Mouse (Mus musculus): ENCODE measurements around the gene Itih5.

Itih5 gene

GRCm38 (mm10) chr2:10153201-10154075 is at the start of gene Itih5:
TSS of gene Itih5 (plus strand) at chr2:10153571.
- DNase-seq (ENCODE audit: low spot score in 2 of 2) = no peak

DNA sequence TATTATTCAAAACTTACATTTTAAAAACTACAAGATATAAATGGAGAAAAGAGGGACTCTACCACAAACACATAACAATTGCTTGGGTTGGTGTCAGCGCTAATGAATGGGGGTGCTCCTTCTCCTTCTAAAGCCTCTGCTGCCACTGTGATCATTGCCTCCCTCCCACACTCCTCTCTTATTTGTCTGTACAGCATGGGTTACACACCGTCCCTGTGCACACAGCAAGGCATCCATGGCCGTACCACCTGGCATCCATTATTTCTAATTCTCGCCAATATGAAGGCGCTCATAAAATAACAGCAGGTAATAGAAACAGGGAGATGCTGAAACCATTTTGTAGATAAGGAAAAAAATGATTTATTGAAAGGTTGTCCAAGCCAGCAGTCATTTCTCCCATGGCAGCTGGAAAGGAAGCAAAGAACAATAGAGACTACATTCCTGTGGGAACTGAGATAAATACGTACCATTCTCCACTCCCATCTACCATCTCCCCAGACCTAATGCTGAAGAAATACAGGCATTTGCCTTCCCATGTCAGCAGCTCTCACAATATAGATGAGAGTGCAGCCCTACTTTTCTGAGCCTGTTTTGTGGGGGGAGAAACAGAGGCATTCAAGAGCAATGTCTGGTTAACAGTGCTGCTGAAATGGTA is 44.7 kb upstream of the Itih5 start:
- DNase-seq (ENCODE audit: low spot score in 2 of 2) = no peak

DNA sequence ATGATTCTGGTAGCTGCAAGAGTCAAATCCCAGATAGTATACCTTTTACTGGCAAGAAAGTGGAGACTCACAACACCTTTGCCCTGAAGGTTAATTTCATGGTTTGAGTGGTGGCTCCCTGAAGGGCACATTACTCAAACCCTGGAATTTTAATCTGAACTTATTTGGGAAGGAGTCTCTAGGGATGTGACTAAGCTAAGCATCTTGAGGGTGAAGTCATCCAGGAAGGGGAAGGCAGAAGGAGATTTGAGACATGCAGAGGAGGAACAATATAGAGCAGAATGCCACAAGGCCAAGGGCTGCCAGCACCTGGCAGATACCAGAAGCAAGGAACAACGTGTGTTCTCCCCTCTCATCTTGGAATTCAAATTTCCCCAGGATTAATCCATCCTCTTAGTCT is 34.6 kb upstream of the Itih5 start:
- no peak for DNase-seq (ENCODE audit: low spot score in 2 of 2)

DNA sequence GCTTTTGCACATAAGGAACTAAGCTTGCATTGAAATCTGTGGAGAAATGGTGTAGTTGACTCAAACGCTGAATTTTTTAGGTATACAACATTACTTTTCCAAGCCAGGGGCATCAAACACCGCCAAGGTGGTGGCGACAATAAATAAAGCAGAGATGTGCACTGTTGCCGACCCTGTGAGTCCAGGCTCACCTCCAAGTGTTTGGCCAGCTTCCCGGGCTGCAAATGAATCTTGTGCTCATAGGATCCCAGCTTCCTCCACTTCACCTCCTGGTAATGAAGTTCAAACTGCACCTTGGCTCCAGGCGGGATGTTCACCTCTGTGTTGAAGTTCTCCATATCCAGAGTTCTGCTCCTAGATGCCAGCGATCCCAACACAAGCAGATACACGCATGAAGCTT is 34.1 kb upstream of the Itih5 start:
- no peak for DNase-seq (ENCODE audit: low spot score in 2 of 2)

GRCm38 (mm10) chr2:10121826-10122225 is 31.5 kb upstream of the Itih5 start:
- no peak for DNase-seq (ENCODE audit: low spot score in 2 of 2)

DNA sequence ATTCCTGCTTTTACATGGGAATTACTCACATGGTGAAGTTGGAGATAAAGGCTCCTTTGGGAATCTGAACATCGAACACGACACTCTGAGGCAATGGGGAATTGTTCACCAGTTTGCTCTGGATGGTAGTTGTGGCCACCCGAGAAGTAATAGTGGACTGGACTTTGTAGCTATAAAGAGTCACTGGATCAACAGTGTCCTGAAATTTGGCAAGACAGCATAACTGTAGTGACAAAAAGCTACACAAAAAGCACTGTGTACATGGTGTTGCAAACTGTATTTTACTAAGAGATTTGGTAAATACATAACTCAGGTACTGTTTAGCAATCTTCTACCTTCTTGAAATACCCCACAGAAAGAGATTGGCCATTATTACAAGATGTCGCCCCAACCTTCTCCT is 27.2 kb upstream of the Itih5 start:
- DNase-seq (ENCODE audit: low spot score in 2 of 2) = no peak

GRCm38 (mm10) chr2:10127471-10127870 is 25.9 kb upstream of the Itih5 start:
- no peak for DNase-seq (ENCODE audit: low spot score in 2 of 2)

- no peak for DNase-seq (ENCODE audit: low spot score in 2 of 2)
Measured at GRCm38 (mm10) chr2:10128571-10128970, 24.8 kb upstream of the Itih5 start.

DNA sequence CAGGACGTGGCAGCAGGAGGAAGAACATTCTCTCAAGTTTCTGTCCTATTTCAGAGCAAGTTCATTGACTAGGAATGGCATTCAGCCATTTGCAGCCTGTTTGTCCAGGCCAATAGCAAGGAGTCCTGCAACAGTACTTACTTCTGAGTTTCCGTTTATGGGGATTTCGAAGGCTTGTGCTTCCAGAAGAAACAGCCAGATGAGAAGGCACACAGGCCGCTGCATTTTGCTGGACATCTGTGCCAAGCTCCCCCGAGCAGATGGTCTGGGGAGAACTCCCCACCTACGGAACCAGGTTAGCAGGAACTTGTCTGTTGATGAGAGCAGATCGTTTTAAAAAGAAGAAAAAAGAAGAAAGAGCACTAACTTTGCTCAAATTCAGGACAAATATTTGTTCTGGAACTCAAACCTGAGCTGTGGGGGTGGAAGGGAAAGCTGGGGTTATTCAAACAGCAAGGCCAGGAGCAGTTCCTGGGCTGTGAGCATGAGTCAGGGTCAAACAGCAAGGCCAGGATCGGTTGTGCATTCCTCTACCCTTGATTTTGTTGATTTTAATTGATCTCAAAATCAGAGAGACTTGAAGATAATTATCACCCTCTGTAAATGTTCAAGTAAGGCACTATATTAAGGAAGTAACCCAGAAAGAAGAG is 22.9 kb upstream of the Itih5 start:
- DNase-seq (ENCODE audit: low spot score in 2 of 2) = no peak

DNA sequence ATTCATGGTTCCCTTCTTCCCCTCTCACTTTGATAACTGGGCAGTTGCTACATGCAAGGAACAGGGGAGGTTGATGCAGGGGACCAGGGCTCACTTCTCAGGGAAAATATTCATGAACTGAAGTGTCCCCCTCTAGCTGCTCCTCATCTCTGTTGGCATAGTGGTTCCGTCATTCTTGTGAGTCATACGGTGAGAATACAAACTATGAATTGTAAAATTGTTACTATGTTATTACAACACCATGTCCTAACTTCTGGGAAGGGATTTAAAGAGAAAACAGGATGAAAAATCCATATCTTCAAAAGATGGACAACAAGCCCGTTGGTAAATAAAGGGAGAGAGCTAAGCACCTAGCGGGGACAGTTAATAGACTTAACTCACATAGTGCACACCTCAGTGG is 22.1 kb upstream of the Itih5 start, which contains the start of gene Itih2:
Itih2 (minus strand) TSS at position 101 of the 400 bp plus-strand sequence.
- DNase-seq (ENCODE audit: low spot score in 2 of 2) = no peak

DNA sequence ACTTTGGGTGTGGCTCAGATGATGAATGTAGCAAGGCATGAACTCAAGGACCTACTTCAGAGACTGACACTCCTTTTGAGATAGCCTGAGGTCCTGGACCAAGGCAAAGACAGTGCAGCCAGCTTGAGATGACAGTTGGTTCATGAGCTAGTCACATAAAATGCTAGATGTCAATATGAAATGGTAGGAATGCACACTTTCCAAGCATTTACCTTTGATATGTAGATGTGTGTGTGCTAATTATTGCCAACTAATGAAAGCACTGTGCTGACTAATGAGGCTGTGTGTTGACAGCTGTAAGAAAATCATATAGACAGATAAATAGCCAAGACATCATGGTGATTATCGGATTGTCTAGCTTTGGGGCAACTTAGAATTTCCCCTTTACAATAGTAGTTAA is 21.2 kb upstream of the Itih5 start:
- no peak for DNase-seq (ENCODE audit: low spot score in 2 of 2)

DNA sequence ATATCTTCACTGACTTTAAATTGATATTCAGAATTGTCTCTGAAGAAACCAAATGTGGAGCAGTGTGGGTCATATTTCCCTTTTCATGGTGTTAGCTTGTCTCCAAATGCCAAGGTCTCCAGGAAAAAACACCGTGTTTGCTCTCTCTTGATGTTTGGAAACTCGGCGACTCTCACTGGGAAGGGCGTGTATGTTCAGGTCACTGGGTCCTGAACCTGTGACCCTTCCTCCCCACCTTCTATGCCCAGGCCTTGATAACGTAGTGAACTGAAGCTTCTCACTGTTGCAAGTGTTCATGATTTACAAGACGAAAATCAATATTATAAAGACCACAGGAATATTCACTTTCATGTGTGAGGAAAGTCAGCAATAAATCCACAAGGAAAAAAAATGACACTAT is 19.4 kb upstream of the Itih5 start:
- DNase-seq (ENCODE audit: low spot score in 2 of 2) = no peak

GRCm38 (mm10) chr2:10137320-10137719 is 16.1 kb upstream of the Itih5 start:
- no peak for DNase-seq (ENCODE audit: low spot score in 2 of 2)

DNA sequence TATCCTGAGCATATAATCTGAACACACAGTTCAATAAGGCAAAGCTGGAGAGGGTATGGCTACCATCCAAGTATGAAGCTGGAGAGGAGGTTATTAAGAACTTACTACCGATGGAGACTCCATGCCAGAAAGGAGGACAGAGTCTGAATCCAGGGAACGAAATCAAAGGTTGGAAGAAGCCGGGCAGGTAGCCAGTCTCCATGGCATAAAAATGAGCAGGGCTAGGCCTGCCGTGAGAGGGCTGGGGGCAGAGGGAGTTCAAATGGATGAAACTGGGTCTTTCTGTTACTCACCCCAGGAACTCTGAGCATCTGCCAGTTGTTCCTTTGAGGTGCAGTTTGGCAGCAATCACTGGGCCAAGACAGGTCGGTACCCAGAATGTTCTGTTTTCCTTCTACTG is 12.9 kb upstream of the Itih5 start:
- DNase-seq (ENCODE audit: low spot score in 2 of 2) = no peak

- DNase-seq (ENCODE audit: low spot score in 2 of 2) = peak; percentile 6 to 42
Measured at GRCm38 (mm10) chr2:10142472-10143454, 10.6 kb upstream of the Itih5 start.

DNA sequence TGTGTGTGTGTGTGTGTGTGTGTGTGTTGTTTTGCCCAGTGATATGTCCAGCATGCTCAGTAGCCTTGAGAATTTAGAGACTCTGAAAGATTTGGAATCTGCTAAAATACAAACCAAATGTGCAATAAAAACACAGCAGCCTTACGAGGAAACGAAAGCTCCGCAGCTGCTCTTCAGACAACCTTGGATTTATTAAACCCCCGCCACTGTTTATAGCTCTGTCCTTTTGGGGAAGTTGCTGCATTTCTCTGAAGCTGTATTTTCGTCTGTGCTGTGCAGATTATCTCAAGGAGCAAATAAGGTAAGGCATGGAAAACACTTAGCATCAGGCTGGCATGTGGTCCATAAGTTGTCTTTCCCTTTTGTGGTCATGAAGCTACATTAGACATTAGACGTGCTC is 7.9 kb upstream of the Itih5 start:
- DNase-seq (ENCODE audit: low spot score in 2 of 2) = no peak

- DNase-seq (ENCODE audit: low spot score in 2 of 2) = peak; percentile 11 to 13
Measured at GRCm38 (mm10) chr2:10147176-10147575, 6.2 kb upstream of the Itih5 start.

GRCm38 (mm10) chr2:10152590-10152989 is 781 bp upstream of the Itih5 start:
- DNase-seq (ENCODE audit: low spot score in 2 of 2) = no peak

- DNase-seq (ENCODE audit: low spot score in 2 of 2) = no peak
Measured at GRCm38 (mm10) chr2:10157184-10157583, 3.8 kb downstream of the Itih5 start.

GRCm38 (mm10) chr2:10162011-10162410 is 8.6 kb downstream of the Itih5 start:
- DNase-seq (ENCODE audit: low spot score in 2 of 2) = no peak

DNA sequence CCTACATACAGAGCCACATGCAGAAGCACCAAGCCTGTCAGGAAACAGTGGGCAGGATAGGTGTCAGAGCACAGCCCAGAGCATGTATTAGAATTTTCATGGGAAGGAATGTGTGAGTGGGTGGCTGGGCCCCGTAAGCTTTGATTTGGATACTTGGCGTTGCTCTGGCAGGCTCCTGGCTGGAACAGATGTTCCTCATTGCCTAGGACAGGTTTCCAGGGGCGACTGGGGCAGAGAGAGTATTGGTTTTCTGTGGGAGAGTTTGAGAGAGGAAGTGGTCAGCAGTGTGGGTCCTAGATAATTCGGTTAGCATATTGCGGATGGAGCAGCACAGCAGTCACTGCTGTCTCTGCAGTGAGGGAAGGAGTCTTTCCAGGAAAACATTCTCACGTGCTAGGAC is 13.3 kb downstream of the Itih5 start:
- DNase-seq (ENCODE audit: low spot score in 2 of 2) = no peak
